Mouse (Mus musculus): ENCODE measurements around the gene Fut9.

Gene Fut9

DNA sequence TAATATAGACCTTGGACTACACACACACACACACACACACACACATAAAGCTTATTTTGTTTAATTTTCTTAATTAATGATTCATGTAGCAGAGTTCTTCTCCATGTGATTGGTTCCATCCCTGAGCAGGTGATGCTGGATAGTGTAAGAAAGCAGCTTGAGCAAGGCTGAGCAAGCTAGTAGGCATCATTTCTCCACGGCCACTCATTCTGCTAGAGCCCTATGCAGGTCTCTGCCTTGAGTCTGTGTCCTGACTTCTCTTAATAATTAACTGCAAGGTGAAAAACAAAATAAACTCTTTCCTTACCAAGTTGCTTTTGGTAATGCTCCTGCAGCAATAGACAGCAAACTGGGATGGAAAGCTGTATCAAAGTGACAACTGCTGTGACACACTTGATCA is 152.5 kb downstream of the Fut9 start:
- no peak for DNase-seq (ENCODE audit: low spot score)

GRCm38 (mm10) chr4:25645580-25645979 is 154.5 kb downstream of the Fut9 start:
- DNase-seq (ENCODE audit: low spot score) = no peak

DNA sequence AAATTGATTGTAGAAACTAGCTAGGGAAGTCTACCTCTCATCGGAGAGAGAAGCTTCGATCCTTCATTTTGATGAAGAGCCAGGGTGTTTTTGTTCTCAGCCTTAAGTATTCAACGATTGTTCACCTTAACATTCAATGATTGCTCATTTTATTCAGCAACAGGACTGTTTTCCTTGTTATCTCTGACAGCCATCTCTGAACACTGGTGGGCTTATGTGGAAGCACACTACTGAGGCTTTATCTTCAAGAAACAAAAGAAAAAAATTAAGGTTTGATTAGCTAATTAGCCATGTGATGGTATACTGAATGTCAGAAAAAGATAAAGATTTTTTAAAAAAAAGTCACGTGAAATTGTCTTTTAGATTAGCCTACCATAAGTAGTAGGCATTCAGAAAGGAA is 158.1 kb downstream of the Fut9 start:
- no peak for DNase-seq (ENCODE audit: low spot score)

- no peak for DNase-seq (ENCODE audit: low spot score)
Measured at GRCm38 (mm10) chr4:25633262-25633661, 166.8 kb downstream of the Fut9 start.

- DNase-seq (ENCODE audit: low spot score) = no peak
Measured at GRCm38 (mm10) chr4:25628113-25628512, 171.9 kb downstream of the Fut9 start.

DNA sequence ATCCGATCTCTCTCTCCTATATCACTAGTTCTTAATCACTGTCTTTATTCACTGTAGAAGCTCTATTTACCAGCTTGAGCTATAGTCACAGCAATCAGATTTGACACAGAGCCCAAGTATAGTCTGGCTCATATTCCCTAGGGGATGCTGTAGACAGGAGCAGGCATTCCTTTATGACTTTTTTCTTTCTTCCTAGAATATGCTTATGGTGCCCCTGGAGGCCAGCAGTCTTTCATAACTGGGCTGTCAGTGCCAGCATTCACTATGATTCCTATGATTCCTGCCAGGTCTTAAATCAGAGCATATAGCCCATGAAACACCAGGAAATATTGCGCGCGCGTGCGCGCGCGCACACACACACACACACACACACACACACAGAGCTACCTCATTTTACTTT is 172.6 kb downstream of the Fut9 start:
- DNase-seq (ENCODE audit: low spot score) = no peak

- DNase-seq (ENCODE audit: low spot score) = no peak
Measured at GRCm38 (mm10) chr4:25627039-25627438, 173.0 kb downstream of the Fut9 start.

DNA sequence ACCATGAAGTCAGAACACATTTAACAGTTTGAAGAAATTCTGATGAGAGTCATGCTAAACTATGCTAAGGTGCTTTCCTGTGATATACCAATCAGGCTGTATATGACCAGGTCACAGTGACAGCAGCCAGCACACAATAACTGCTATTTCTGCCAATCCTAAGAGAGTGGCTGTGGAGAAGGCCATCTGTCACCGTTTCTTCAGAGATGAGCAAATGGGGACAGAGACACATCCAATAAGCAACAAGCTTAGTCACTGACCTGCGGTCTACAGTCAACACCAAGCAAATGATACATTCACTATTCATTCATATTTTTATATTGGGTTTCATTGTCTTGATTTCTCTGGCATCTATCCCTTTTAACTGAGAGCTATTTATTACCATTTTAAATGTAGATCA is 176.9 kb downstream of the Fut9 start:
- DNase-seq (ENCODE audit: low spot score) = no peak

- DNase-seq (ENCODE audit: low spot score) = no peak
Measured at GRCm38 (mm10) chr4:25617301-25617700, 182.7 kb downstream of the Fut9 start.

- DNase-seq (ENCODE audit: low spot score) = no peak
Measured at GRCm38 (mm10) chr4:25613426-25613825, 186.6 kb downstream of the Fut9 start.

GRCm38 (mm10) chr4:25610481-25610880 is 189.6 kb downstream of the Fut9 start:
- no peak for DNase-seq (ENCODE audit: low spot score)

DNA sequence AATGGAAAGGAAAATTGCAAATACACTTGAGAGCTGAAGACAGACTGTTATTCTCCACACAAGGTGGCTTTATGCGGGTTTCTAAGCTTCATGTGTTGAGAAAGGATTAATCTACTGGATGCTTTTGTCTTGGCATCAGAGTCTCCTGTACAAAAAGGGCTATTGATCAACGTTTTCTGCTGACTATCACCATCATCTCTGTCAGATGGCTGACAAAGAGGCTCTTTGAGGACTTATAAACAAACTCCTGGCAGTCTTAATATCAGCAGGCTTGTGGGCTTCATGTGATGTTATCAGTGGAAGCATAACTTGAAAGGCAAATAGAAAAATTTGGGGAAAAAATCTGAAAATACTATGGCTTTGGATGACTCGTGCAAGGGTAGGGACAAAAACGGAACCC is 206.8 kb downstream of the Fut9 start:
- DNase-seq (ENCODE audit: low spot score) = no peak

Data from embryo, embryonic 10 days (tissue).